Mouse (Mus musculus): ENCODE results near the gene Dyrk3.

- TF ChIP-seq CTCF (IDR thresholded peaks at IDR 0.05; ENCODE audit: low read depth, low read length): no peak
- no peak for TF ChIP-seq POLR2A (IDR thresholded peaks at IDR 0.05; ENCODE audit: insufficient read depth, low read length)
These were observed 51.2 kb downstream of the Dyrk3 start for GRCm38 (mm10) chr1:131086907-131087306.

All from ES-Bruce4 (cell line).